Mouse (Mus musculus): ENCODE data around the gene Rabgap1l. TPM values are rescaled to one million over a fixed set of nuclear protein-coding genes. Genes with fewer than 3 reads are reported as not detected.
"Not testable (repeated sequence)": the region's sequence is repeated elsewhere in the genome, so short reads cannot be mapped to it uniquely, and the experiment has no call there.

Rabgap1l gene
- total RNA-seq, 4 experiments from 2014 or later, result 202 to 244 (median 218) TPM

GRCm38 (mm10) chr1:160287058-160287645 lies 505.9 kb downstream of the Rabgap1l start:
- no peak for DNase-seq (ENCODE audit: low spot score in 2 of 2)

GRCm38 (mm10) chr1:160286400-160287057 lies 506.5 kb downstream of the Rabgap1l start:
- peak in 1 of 2 experiments; percentile 56 for DNase-seq (ENCODE audit: low spot score in 2 of 2)

- no peak for DNase-seq (ENCODE audit: low spot score in 2 of 2)
Measured at GRCm38 (mm10) chr1:160284241-160284640, 508.8 kb downstream of the Rabgap1l start.

GRCm38 (mm10) chr1:160282166-160282874 lies 510.7 kb downstream of the Rabgap1l start:
- DNase-seq (ENCODE audit: low spot score in 2 of 2), result not testable (repeated sequence)

GRCm38 (mm10) chr1:160281337-160282084 lies 511.5 kb downstream of the Rabgap1l start:
- no peak for DNase-seq (ENCODE audit: low spot score in 2 of 2)

- DNase-seq (ENCODE audit: low spot score in 2 of 2), result no peak
Measured at GRCm38 (mm10) chr1:160280603-160281002, 512.4 kb downstream of the Rabgap1l start.

GRCm38 (mm10) chr1:160277940-160278682 lies 514.9 kb downstream of the Rabgap1l start:
- peak in 1 of 2 experiments; percentile 72 for DNase-seq (ENCODE audit: low spot score in 2 of 2)

GRCm38 (mm10) chr1:160275248-160275647 lies 517.8 kb downstream of the Rabgap1l start:
- DNase-seq (ENCODE audit: low spot score in 2 of 2), result no peak

- DNase-seq (ENCODE audit: low spot score in 2 of 2), result no peak
Measured at GRCm38 (mm10) chr1:160273133-160273743, 519.8 kb downstream of the Rabgap1l start.

GRCm38 (mm10) chr1:160271282-160271967 lies 521.6 kb downstream of the Rabgap1l start:
- DNase-seq (ENCODE audit: low spot score in 2 of 2), result no peak

GRCm38 (mm10) chr1:160268322-160268721 lies 524.7 kb downstream of the Rabgap1l start:
- no peak for DNase-seq (ENCODE audit: low spot score in 2 of 2)

- no peak for DNase-seq (ENCODE audit: low spot score in 2 of 2)
Measured at GRCm38 (mm10) chr1:160263630-160264346, 529.2 kb downstream of the Rabgap1l start.

- DNase-seq (ENCODE audit: low spot score in 2 of 2), result no peak
Measured at GRCm38 (mm10) chr1:160263053-160263452, 530.0 kb downstream of the Rabgap1l start.

- no peak for DNase-seq (ENCODE audit: low spot score in 2 of 2)
Measured at GRCm38 (mm10) chr1:160262415-160262814, 530.6 kb downstream of the Rabgap1l start.

- DNase-seq (ENCODE audit: low spot score in 2 of 2), result no peak
Measured at GRCm38 (mm10) chr1:160261849-160262248, 531.2 kb downstream of the Rabgap1l start.

GRCm38 (mm10) chr1:160260605-160261004 lies 532.4 kb downstream of the Rabgap1l start:
- DNase-seq (ENCODE audit: low spot score in 2 of 2), result no peak

GRCm38 (mm10) chr1:160259884-160260283 lies 533.1 kb downstream of the Rabgap1l start:
- no peak for DNase-seq (ENCODE audit: low spot score in 2 of 2)

- no peak for DNase-seq (ENCODE audit: low spot score in 2 of 2)
Measured at GRCm38 (mm10) chr1:160253108-160253507, 539.9 kb downstream of the Rabgap1l start.

GRCm38 (mm10) chr1:160251388-160252007 lies 541.5 kb downstream of the Rabgap1l start:
- DNase-seq (ENCODE audit: low spot score in 2 of 2), result no peak
